Mouse (Mus musculus): ENCODE data around the gene Nexmif. TPM values are rescaled to one million over a fixed set of nuclear protein-coding genes. Genes with fewer than 3 reads are reported as not detected.
A peak's percentile ranks its signal among the peaks of the same experiment; 100 is the strongest.
"Not testable (repeated sequence)": the region's sequence is repeated elsewhere in the genome, so short reads cannot be mapped to it uniquely, and the experiment has no call there.

Gene Nexmif
- polyA plus RNA-seq (2012; rRNA removed) = 7.0 and 11.4 TPM in 2 replicates

GRCm38 (mm10) chrX:104200736-104201591 is at the start of gene Nexmif:
Gene Nexmif, minus strand, starts transcription at chrX:104201185.
- no peak for TF ChIP-seq CTCF (IDR thresholded peaks at IDR 0.05; ENCODE audit: borderline replicate concordance, extremely low read depth, insufficient read depth, insufficient read length)
- no peak for TF ChIP-seq POLR2A (IDR thresholded peaks at IDR 0.05; ENCODE audit: borderline replicate concordance, extremely low read depth, insufficient read depth, insufficient read length, poor library complexity, severe bottlenecking)
- DNase-seq (ENCODE audit: low read depth) = peak; percentile 86

- DNase-seq (ENCODE audit: low read depth) = no peak
- TF ChIP-seq CTCF (IDR thresholded peaks at IDR 0.05; ENCODE audit: borderline replicate concordance, extremely low read depth, insufficient read depth, insufficient read length) (no peak), POLR2A (IDR thresholded peaks at IDR 0.05; ENCODE audit: borderline replicate concordance, extremely low read depth, insufficient read depth, insufficient read length, poor library complexity, severe bottlenecking) (no peak)
Observed at GRCm38 (mm10) chrX:104208701-104209100, 7.7 kb upstream of the Nexmif start.

- no peak for TF ChIP-seq POLR2A (IDR thresholded peaks at IDR 0.05; ENCODE audit: borderline replicate concordance, extremely low read depth, insufficient read depth, insufficient read length, poor library complexity, severe bottlenecking)
- no peak for TF ChIP-seq CTCF (IDR thresholded peaks at IDR 0.05; ENCODE audit: borderline replicate concordance, extremely low read depth, insufficient read depth, insufficient read length)
- DNase-seq (ENCODE audit: low read depth) = no peak
Observed at GRCm38 (mm10) chrX:104201592-104202139, 681 bp upstream of the Nexmif start.

GRCm38 (mm10) chrX:104200388-104200735 is 623 bp downstream of the Nexmif start:
- DNase-seq (ENCODE audit: low read depth) = peak; percentile 69
- no peak for TF ChIP-seq CTCF (IDR thresholded peaks at IDR 0.05; ENCODE audit: borderline replicate concordance, extremely low read depth, insufficient read depth, insufficient read length)
- no peak for TF ChIP-seq POLR2A (IDR thresholded peaks at IDR 0.05; ENCODE audit: borderline replicate concordance, extremely low read depth, insufficient read depth, insufficient read length, poor library complexity, severe bottlenecking)

- TF ChIP-seq CTCF (IDR thresholded peaks at IDR 0.05; ENCODE audit: borderline replicate concordance, extremely low read depth, insufficient read depth, insufficient read length) (no peak), POLR2A (IDR thresholded peaks at IDR 0.05; ENCODE audit: borderline replicate concordance, extremely low read depth, insufficient read depth, insufficient read length, poor library complexity, severe bottlenecking) (no peak)
- peak; percentile 57 for DNase-seq (ENCODE audit: low read depth)
Observed at GRCm38 (mm10) chrX:104199611-104200387, 1.2 kb downstream of the Nexmif start.

GRCm38 (mm10) chrX:104199070-104199469 is 1.9 kb downstream of the Nexmif start:
- no peak for TF ChIP-seq POLR2A (IDR thresholded peaks at IDR 0.05; ENCODE audit: borderline replicate concordance, extremely low read depth, insufficient read depth, insufficient read length, poor library complexity, severe bottlenecking)
- TF ChIP-seq CTCF (IDR thresholded peaks at IDR 0.05; ENCODE audit: borderline replicate concordance, extremely low read depth, insufficient read depth, insufficient read length) = no peak
- peak; percentile 15 for DNase-seq (ENCODE audit: low read depth)

GRCm38 (mm10) chrX:104196561-104196960 is 4.4 kb downstream of the Nexmif start:
- TF ChIP-seq CTCF (IDR thresholded peaks at IDR 0.05; ENCODE audit: borderline replicate concordance, extremely low read depth, insufficient read depth, insufficient read length) (no peak), POLR2A (IDR thresholded peaks at IDR 0.05; ENCODE audit: borderline replicate concordance, extremely low read depth, insufficient read depth, insufficient read length, poor library complexity, severe bottlenecking) (no peak)

GRCm38 (mm10) chrX:104179257-104179656 is 21.7 kb downstream of the Nexmif start:
- peak; percentile 56 for DNase-seq (ENCODE audit: low read depth)
- TF ChIP-seq CTCF (IDR thresholded peaks at IDR 0.05; ENCODE audit: borderline replicate concordance, extremely low read depth, insufficient read depth, insufficient read length) = peak; percentile 53; the same call in 1 of the 2 replicates
- TF ChIP-seq POLR2A (IDR thresholded peaks at IDR 0.05; ENCODE audit: borderline replicate concordance, extremely low read depth, insufficient read depth, insufficient read length, poor library complexity, severe bottlenecking) = no peak

More at GRCm38 (mm10) chrX:104196561-104196960, 4.4 kb downstream of the Nexmif start:
- DNase-seq (ENCODE audit: low read depth) = no peak

- no peak for DNase-seq (ENCODE audit: low read depth)
- TF ChIP-seq CTCF (IDR thresholded peaks at IDR 0.05; ENCODE audit: borderline replicate concordance, extremely low read depth, insufficient read depth, insufficient read length) (no peak), POLR2A (IDR thresholded peaks at IDR 0.05; ENCODE audit: borderline replicate concordance, extremely low read depth, insufficient read depth, insufficient read length, poor library complexity, severe bottlenecking) (no peak)
Observed at GRCm38 (mm10) chrX:104150072-104150471, 50.9 kb downstream of the Nexmif start.

- DNase-seq (ENCODE audit: low read depth) = not testable (repeated sequence)
Observed at GRCm38 (mm10) chrX:104115266-104115665, 85.7 kb downstream of the Nexmif start.

GRCm38 (mm10) chrX:104114596-104114995 is 86.4 kb downstream of the Nexmif start:
- TF ChIP-seq CTCF (IDR thresholded peaks at IDR 0.05; ENCODE audit: borderline replicate concordance, extremely low read depth, insufficient read depth, insufficient read length) (no peak), POLR2A (IDR thresholded peaks at IDR 0.05; ENCODE audit: borderline replicate concordance, extremely low read depth, insufficient read depth, insufficient read length, poor library complexity, severe bottlenecking) (no peak)
- DNase-seq (ENCODE audit: low read depth) = no peak

Measured in brain, embryonic 14.5 days (tissue).